Mouse (Mus musculus) olfactory bulb, adult 2 months (tissue): Measurements from ENCODE around the gene Unc13b. TPM values are rescaled to one million over a fixed set of nuclear protein-coding genes. Genes with fewer than 3 reads are reported as not detected.

Experiments
- H3K27ac ChIP-seq: fragments of 200-500 bp; 2 replicates; pipeline ENCODE4 v1.5.1; 2012; ENCODE audit warnings: low read depth, low read length; ENCODE audit not compliant: insufficient read depth
- H3K4me1 ChIP-seq: fragments of 200-500 bp; 2 replicates; pipeline ENCODE4 v1.6.1; 2012; ENCODE audit warnings: low read length; ENCODE audit not compliant: control insufficient read depth, insufficient read depth
- H3K4me3 ChIP-seq: fragments of 200-500 bp; 2 replicates; pipeline ENCODE4 v1.5.1; 2012; ENCODE audit warnings: mild to moderate bottlenecking, low read depth, low read length, moderate library complexity; ENCODE audit not compliant: insufficient read depth
- CTCF ChIP-seq: fragments of 200-500 bp; IDR thresholded peaks from 2 replicates; pipeline ENCODE4 v1.5.1; 2012; ENCODE audit warnings: low read depth, mild to moderate bottlenecking, low read length, moderate library complexity; ENCODE audit not compliant: insufficient read depth
- POLR2A ChIP-seq: fragments of 200-500 bp; IDR thresholded peaks from 2 replicates; pipeline ENCODE4 v1.6.1; 2012; ENCODE audit warnings: mild to moderate bottlenecking, low read depth, low read length, moderate library complexity; ENCODE audit not compliant: insufficient read depth
- WGBS: fragments of 180-500 bp; shearing (Covaris S2); methylation state at CpG from one replicate; pipeline ENCODE4 v1.1.7; 2018; 5-methylcytosine and 5-hydroxymethylcytosine counted together
- polyA plus RNA-seq: library from polyadenylated mRNA; stranded (reverse); fragments of >200 nt; gene quantifications from 2 replicates; pipeline ENCODE4 v1.2.4, GENCODE M21; 2012; ENCODE audit warnings: low replicate concordance; ENCODE audit not compliant: missing spikeins, insufficient read depth, insufficient read length

Gene Unc13b
- polyA plus RNA-seq, 1 experiment: not detected

DNA sequence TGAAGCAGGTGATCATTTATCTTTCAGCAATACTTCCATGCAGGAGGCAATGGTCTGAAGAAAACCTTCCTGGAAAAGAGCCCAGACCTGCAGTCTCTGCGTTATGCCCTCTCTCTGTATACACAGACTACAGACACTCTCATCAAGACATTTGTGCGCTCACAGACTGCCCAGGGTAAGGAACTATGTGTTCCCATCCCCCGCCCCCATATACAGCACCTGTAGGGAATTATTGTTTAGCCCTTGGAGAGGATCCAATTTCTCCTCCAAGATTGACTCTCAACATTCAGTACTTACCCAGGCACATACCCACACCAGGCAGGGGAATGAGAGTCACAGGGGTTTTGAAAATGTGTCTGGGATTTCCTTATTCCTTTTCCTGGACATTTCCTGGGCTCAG lies 200.7 kb downstream of the Unc13b start:
- H3K4me1 ChIP-seq: no peaks in the 10 kb centered on the region
- TF ChIP-seq POLR2A: no peak
- no peak for TF ChIP-seq CTCF
- no peak overlapping the region for H3K27ac ChIP-seq
- WGBS: 80% methylated on average over 3 of the region's 3 CpGs
- H3K4me3 ChIP-seq: no peak overlapping the region

GRCm38 (mm10) chr4:43260096-43260495 lies 201.3 kb downstream of the Unc13b start:
- TF ChIP-seq CTCF: no peak
- TF ChIP-seq POLR2A: no peak

DNA sequence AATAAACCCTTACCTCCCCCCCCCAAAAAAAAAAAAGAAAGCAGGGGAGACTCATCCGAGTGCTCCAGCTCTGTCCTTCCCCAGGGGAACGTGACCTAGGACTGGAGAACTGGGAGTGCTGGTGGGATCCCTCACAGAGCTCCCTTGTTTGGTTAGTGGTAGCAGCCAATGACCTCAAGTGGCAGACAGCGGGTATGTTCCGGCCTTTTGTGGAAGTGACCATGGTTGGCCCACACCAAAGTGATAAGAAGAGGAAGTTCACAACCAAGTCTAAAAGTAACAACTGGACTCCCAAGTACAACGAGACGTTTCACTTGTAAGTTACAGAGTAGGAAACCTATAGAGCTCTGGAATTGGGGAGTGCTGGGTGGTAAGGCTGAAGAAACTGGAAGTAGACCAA lies 204.1 kb downstream of the Unc13b start:
- Histone ChIP-seq H3K4me1 (peaks cover 3% of the 10 kb centered on the region), H3K4me3 (no peak overlapping the region), H3K27ac (no peak overlapping the region)
- TF ChIP-seq CTCF (no peak), POLR2A (no peak)
- 94% methylated on average over 6 of the region's 6 CpGs for WGBS

More at GRCm38 (mm10) chr4:43260096-43260495, 201.3 kb downstream of the Unc13b start:
- Histone ChIP-seq H3K27ac (no peak overlapping the region), H3K4me1 (no peaks in the 10 kb centered on the region), H3K4me3 (no peak overlapping the region)
- 72% methylated on average over 5 of the region's 5 CpGs for WGBS

DNA sequence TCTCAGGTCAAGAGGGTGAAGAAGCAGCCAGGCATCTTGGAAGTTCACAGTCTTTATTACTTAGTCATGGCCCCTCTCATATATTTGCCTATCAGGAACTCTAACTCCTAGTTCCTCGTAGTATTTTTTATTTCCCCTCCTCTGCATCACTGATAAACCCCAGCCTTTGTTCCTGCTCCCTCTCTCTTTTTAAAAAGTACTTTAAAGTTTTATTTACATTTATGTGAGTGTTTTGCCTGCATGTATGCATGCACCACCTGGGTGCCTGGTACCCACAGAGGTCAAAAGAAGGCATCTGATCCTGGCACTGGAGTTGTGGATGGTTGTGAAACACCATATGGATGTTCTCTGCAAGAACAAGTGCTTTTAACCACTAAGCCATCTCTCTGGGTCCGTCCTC lies 207.4 kb downstream of the Unc13b start:
- peaks cover 3% of the 10 kb centered on the region for H3K4me1 ChIP-seq
- TF ChIP-seq POLR2A (no peak), CTCF (no peak)
- no peak overlapping the region for H3K4me3 ChIP-seq
- H3K27ac ChIP-seq: no peak overlapping the region
- 67% methylated on average over 2 of the region's 2 CpGs for WGBS

DNA sequence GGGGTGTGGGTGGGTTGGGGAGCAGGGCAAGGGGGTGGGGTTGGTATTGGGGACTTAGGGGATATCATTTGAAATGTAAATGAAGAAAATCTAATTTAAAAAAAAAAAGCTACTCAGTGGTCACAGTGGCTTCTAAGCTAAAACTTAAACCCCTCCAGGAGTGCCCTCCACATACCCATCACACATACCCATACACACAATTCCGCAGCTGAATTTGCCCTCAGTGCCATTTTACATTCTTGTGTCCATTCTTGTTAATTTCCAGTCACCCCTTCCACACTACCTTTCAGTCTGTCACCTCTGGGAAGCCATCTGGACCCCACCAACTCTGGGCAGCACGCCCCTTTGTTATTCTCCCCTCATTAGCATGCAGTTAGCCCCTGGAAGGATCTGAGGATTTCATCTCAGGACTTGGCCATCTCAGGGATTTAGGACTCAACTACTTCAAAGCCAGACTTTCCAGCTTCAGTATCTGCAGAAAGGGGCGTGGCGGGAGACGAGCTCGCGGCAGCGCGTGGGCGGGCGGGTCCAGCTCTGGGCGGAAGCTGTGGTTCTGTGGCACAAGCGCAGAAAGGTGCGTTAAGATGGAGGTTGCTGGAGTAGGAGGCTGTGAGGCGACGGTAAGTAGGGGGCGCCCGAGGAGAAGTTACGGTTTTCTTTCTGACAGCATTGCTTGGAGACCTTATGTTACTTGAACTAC lies 208.0 kb downstream of the Unc13b start, which contains the start of gene Atp8b5:
Gene Atp8b5 (plus strand): TSS at position 537 of the 700 bp plus-strand sequence.
- 2% methylated on average over 19 of the region's 19 CpGs for WGBS
- no peak for TF ChIP-seq POLR2A
- no peak for TF ChIP-seq CTCF
- H3K4me3 ChIP-seq: peak within 1 kb of the TSS; percentile 45
- H3K27ac ChIP-seq: no peak within 1 kb of the TSS
- H3K4me1 ChIP-seq: peaks cover 3% of the 10 kb centered on the region

DNA sequence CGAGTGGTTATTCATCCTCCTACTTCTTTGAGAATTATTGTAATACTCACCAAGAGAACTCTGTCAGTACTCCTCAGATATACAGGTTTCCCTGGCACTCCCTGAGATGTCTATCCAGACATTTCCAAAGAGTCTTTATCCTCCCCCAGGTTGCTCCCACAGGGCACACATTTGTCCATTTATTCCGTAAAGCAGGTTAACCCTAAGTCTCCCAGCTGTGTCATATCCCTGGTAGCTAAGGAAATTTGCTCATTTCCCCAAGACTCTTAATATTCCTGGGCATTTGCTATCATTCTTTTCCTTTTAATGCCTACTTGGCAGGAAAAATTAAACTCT lies 208.5 kb downstream of the Unc13b start:
- 1% methylated on average over 2 of the region's 2 CpGs for WGBS
- TF ChIP-seq CTCF (no peak), POLR2A (no peak)
- H3K27ac ChIP-seq: no peak overlapping the region
- peaks cover 3% of the 10 kb centered on the region for H3K4me1 ChIP-seq
- no peak overlapping the region for H3K4me3 ChIP-seq

DNA sequence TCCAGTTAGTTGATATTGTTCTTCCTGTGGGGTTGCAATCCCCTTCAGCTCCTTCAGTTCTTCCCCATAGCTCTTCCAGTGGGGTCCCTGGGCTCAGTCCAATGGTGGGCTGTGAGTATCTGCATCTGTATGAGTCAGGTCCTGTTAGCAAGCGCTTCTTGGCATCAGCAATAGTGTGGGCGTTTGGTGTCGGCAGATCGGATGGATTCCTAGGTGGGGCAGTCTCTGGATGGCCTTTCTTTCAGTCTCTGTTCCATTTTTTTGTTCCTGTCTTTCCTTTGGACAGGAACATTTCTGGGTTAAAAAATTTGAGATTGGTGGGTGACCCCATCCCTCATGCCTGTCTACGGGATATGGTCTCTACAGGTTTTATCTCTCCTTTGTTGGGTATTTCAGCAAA lies 226.7 kb downstream of the Unc13b start:
- Histone ChIP-seq H3K27ac (no peak overlapping the region), H3K4me3 (no peak overlapping the region), H3K4me1 (no peaks in the 10 kb centered on the region)
- TF ChIP-seq POLR2A: no peak
- TF ChIP-seq CTCF: no peak
- 77% methylated on average over 5 of the region's 5 CpGs for WGBS

GRCm38 (mm10) chr4:43287305-43287704 lies 228.6 kb downstream of the Unc13b start:
- Histone ChIP-seq H3K4me3 (no peak overlapping the region), H3K27ac (no peak overlapping the region), H3K4me1 (no peaks in the 10 kb centered on the region)
- WGBS: 69% methylated on average over 3 of the region's 3 CpGs
- TF ChIP-seq CTCF (no peak), POLR2A (no peak)

DNA sequence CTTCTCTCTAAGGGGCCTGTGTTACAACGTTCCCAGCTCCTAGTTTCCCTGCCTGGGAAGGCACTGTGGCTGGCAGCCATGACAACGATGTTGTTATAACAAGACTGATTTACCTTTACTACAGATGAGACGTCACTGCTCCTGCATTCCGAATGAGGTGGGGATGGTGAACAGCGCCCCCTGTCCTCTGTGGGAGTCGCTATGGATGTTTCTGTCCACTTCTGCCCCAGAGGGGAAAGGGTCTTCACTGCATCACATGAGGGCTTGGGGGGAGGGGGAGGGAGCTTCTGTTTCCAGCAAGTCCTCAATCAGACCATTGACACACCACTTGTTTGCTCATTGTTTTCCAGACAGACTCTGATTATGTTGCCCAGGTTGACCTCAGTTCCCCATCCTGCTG lies 235.2 kb downstream of the Unc13b start:
- TF ChIP-seq POLR2A: no peak
- 40% methylated on average over 6 of the region's 6 CpGs for WGBS
- H3K4me3 ChIP-seq: no peak overlapping the region
- no peaks in the 10 kb centered on the region for H3K4me1 ChIP-seq
- no peak overlapping the region for H3K27ac ChIP-seq

- TF ChIP-seq CTCF (no peak), POLR2A (no peak)
- no peak overlapping the region for H3K27ac ChIP-seq
- WGBS: 48% methylated on average over 11 of the region's 11 CpGs
These were observed 251.1 kb downstream of the Unc13b start for GRCm38 (mm10) chr4:43309696-43310338.

More at GRCm38 (mm10) chr4:43309696-43310338, 251.1 kb downstream of the Unc13b start:
- Histone ChIP-seq H3K4me1 (no peaks in the 10 kb centered on the region), H3K4me3 (no peak overlapping the region)

Other genes with a start within 250 kb of the Unc13b start
- not detected in 2 replicates for gene Fam205a1, start 205.1 kb upstream of the Unc13b start, polyA plus RNA-seq
- not detected in 2 replicates for gene Gm12394, start 202.2 kb upstream of the Unc13b start, polyA plus RNA-seq
- not detected in 2 replicates for gene Fam205c, start 184.7 kb upstream of the Unc13b start, polyA plus RNA-seq
- gene Phf24, start 142.3 kb upstream of the Unc13b start, polyA plus RNA-seq: not detected in 2 replicates
- gene Dnajb5, start 109.1 kb upstream of the Unc13b start, polyA plus RNA-seq: 176 TPM in 1 of 2 replicates, not detected in the other
- not detected in 2 replicates for gene 1700022I11Rik, start 89.3 kb upstream of the Unc13b start, polyA plus RNA-seq
- gene Vcp, start 58.4 kb upstream of the Unc13b start, polyA plus RNA-seq: 261 and 1,669 TPM in 2 replicates
- gene Fancg, start 48.4 kb upstream of the Unc13b start, polyA plus RNA-seq: not detected in 2 replicates
- not detected in 2 replicates for gene Pigo, start 33.1 kb upstream of the Unc13b start, polyA plus RNA-seq
- not detected in 2 replicates for gene Stoml2, start 27.2 kb upstream of the Unc13b start, polyA plus RNA-seq
- gene Fam214b, start 12.7 kb upstream of the Unc13b start, polyA plus RNA-seq: not detected in 2 replicates
- gene Atp8b5, start 208.2 kb downstream of the Unc13b start, polyA plus RNA-seq: not detected in 2 replicates